Mouse (Mus musculus) olfactory bulb, adult 2 months (tissue): ENCODE measurements at regions not wholly inside any gene's neighbourhood (a gene's known extent, or its start where the extent isn't known, plus 50 kb on each side); places are given as distances from the start of the nearest gene placed in this dataset.

Experiments used
- H3K27ac ChIP-seq: fragments of 200-500 bp; 2 replicates; pipeline ENCODE4 v1.5.1; 2012; ENCODE audit warnings: low read depth, low read length; ENCODE audit not compliant: insufficient read depth
- H3K4me1 ChIP-seq: fragments of 200-500 bp; 2 replicates; pipeline ENCODE4 v1.6.1; 2012; ENCODE audit warnings: low read length; ENCODE audit not compliant: control insufficient read depth, insufficient read depth
- H3K4me3 ChIP-seq: fragments of 200-500 bp; 2 replicates; pipeline ENCODE4 v1.5.1; 2012; ENCODE audit warnings: mild to moderate bottlenecking, low read depth, low read length, moderate library complexity; ENCODE audit not compliant: insufficient read depth
- CTCF ChIP-seq: fragments of 200-500 bp; IDR thresholded peaks from 2 replicates; pipeline ENCODE4 v1.5.1; 2012; ENCODE audit warnings: low read depth, mild to moderate bottlenecking, low read length, moderate library complexity; ENCODE audit not compliant: insufficient read depth
- POLR2A ChIP-seq: fragments of 200-500 bp; IDR thresholded peaks from 2 replicates; pipeline ENCODE4 v1.6.1; 2012; ENCODE audit warnings: mild to moderate bottlenecking, low read depth, low read length, moderate library complexity; ENCODE audit not compliant: insufficient read depth
- WGBS: fragments of 180-500 bp; shearing (Covaris S2); methylation state at CpG from one replicate; pipeline ENCODE4 v1.1.7; 2018; 5-methylcytosine and 5-hydroxymethylcytosine counted together

- Histone ChIP-seq H3K27ac (no peak overlapping the region), H3K4me1 (no peaks in the 10 kb centered on the region), H3K4me3 (no peak overlapping the region)
- WGBS = 57% methylated on average over 3 of the region's 3 CpGs
- TF ChIP-seq POLR2A (no peak), CTCF (no peak)
Observed at GRCm38 (mm10) chr9:52591188-52591587, 88.4 kb downstream of the AI593442 start.

GRCm38 (mm10) chr9:52574066-52574465 is 105.5 kb downstream of the AI593442 start:
- 43% methylated on average over 4 of the region's 4 CpGs for WGBS
- no peak for TF ChIP-seq CTCF
- TF ChIP-seq POLR2A = no peak
- Histone ChIP-seq H3K27ac (no peak overlapping the region), H3K4me3 (no peak overlapping the region), H3K4me1 (no peaks in the 10 kb centered on the region)

- Histone ChIP-seq H3K4me3 (no peak overlapping the region), H3K27ac (no peak overlapping the region), H3K4me1 (no peaks in the 10 kb centered on the region)
- 21% methylated on average over 2 of the region's 2 CpGs for WGBS
- TF ChIP-seq CTCF (no peak), POLR2A (no peak)
Observed at GRCm38 (mm10) chr9:52551577-52552281, 127.9 kb downstream of the AI593442 start.

GRCm38 (mm10) chr9:52546071-52546470 is 133.5 kb downstream of the AI593442 start:
- no peak for TF ChIP-seq POLR2A
- TF ChIP-seq CTCF = no peak
- Histone ChIP-seq H3K27ac (no peak overlapping the region), H3K4me3 (no peak overlapping the region), H3K4me1 (no peaks in the 10 kb centered on the region)
- WGBS = 87% methylated on average over 2 of the region's 2 CpGs

- Histone ChIP-seq H3K4me3 (no peak overlapping the region), H3K27ac (no peak overlapping the region), H3K4me1 (no peaks in the 10 kb centered on the region)
- TF ChIP-seq CTCF (no peak), POLR2A (no peak)
- WGBS = 94% methylated on average over 3 of the region's 3 CpGs
Observed at GRCm38 (mm10) chr9:52539086-52539485, 140.5 kb downstream of the AI593442 start.

GRCm38 (mm10) chr9:52529444-52529915 is 150.1 kb downstream of the AI593442 start:
- H3K27ac ChIP-seq = no peak overlapping the region
- TF ChIP-seq CTCF (no peak), POLR2A (no peak)
- 91% methylated on average over 6 of the region's 6 CpGs for WGBS
- no peak overlapping the region for H3K4me3 ChIP-seq
- H3K4me1 ChIP-seq = no peaks in the 10 kb centered on the region

GRCm38 (mm10) chr9:52500487-52500886 is 179.1 kb downstream of the AI593442 start:
- TF ChIP-seq CTCF (no peak), POLR2A (no peak)
- no peaks in the 10 kb centered on the region for H3K4me1 ChIP-seq
- H3K27ac ChIP-seq = no peak overlapping the region
- WGBS = 86% methylated on average over 3 of the region's 3 CpGs
- no peak overlapping the region for H3K4me3 ChIP-seq

- 45% methylated on average over 8 of the region's 8 CpGs for WGBS
- no peak for TF ChIP-seq POLR2A
- no peak for TF ChIP-seq CTCF
- Histone ChIP-seq H3K4me3 (no peak overlapping the region), H3K27ac (no peak overlapping the region), H3K4me1 (no peaks in the 10 kb centered on the region)
Observed at GRCm38 (mm10) chr9:52495483-52496270, 183.9 kb downstream of the AI593442 start.

- 64% methylated on average over 2 of the region's 2 CpGs for WGBS
- no peak overlapping the region for H3K4me3 ChIP-seq
- no peak for TF ChIP-seq CTCF
- no peak for TF ChIP-seq POLR2A
- H3K4me1 ChIP-seq = no peaks in the 10 kb centered on the region
- H3K27ac ChIP-seq = no peak overlapping the region
Observed at GRCm38 (mm10) chr9:52492947-52493505, 186.6 kb downstream of the AI593442 start.
